Mouse (Mus musculus): ENCODE measurements around the gene Neurl2.

Gene Neurl2

DNA sequence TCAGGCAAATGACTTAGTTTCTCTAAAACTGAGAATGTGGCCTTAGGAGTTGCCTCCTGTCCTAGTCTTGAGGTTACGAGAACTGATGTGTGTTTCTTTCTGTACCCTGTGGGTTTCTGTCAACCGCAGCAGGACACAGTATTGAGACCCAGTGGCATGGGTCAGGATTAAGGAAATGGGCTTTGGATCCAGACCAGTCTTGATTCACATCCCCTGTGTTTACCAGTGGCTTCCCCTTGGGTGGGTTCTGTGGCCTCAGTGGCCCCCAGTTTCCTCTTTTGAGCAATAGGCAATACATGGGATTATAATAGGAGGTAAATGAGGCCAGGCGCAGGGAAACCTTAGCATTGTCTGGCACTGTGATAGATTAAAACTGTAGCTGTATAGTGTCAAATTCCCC is 46.2 kb downstream of the Neurl2 start:
- DNase-seq (ENCODE audit: low read depth in 1 of 2, low spot score in 2 of 2), result no peak

GRCm38 (mm10) chr2:164786388-164786885 is 46.8 kb downstream of the Neurl2 start:
- DNase-seq (ENCODE audit: low read depth in 1 of 2, low spot score in 2 of 2), result no peak

GRCm38 (mm10) chr2:164785481-164786387 is 47.5 kb downstream of the Neurl2 start, which contains the start of gene Snx21:
TSS of gene Snx21 (plus strand) at chr2:164785823.
- DNase-seq (ENCODE audit: low read depth in 1 of 2, low spot score in 2 of 2), result peak in 1 of 2 experiments; percentile 47

DNA sequence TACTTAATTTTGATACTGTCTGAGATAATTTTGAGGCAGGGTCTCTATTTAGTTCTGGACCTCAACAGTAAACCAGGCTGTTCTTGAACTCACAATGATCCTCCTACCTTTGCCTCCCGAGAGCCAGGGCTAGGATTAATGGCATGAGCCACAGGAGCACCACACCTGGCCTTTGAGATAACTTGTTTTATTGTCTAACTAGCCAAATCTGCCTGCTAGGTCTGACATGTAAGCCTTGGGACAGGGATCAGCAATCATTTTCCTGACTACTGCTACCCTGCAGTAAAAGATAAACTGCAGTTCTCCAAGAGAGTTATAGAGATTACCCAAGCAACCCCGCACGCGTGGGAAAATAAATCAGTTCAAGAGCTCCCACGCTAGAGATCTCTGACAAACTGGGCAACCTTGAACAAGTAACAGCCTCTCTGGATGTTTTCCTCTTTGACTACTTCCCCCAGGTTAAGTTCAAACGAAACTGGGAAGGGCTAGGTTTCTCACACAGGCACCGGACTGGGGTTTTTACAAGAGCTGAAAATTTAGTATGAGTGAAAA is 48.3 kb downstream of the Neurl2 start:
- DNase-seq (ENCODE audit: low read depth in 1 of 2, low spot score in 2 of 2), result no peak

GRCm38 (mm10) chr2:164783926-164784581 is 49.2 kb downstream of the Neurl2 start:
- no peak for DNase-seq (ENCODE audit: low read depth in 1 of 2, low spot score in 2 of 2)

DNA sequence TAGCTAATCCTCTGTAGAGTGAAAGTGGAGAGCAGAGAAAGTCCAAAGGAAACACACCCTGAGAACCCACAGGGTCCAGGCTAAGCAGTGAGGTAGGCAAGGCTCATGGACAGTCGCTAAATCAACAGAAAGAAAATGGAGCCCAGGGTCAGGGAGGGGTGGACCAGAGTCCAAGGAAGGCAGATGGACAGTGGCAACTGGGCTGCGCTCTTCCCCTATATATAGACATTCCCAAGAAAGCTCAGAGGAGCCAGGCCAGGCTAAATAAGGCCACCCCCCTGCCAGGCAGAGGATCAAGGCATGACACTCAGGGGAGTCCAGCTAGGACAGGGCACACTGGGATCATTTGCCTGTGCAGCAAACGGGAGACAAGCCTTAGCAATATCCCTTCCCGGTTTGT is 51.4 kb downstream of the Neurl2 start:
- DNase-seq (ENCODE audit: low read depth in 1 of 2, low spot score in 2 of 2), result no peak

Measured in monocyte, adult 2 months (primary cell).